Mouse (Mus musculus) midbrain, embryonic 13.5 days (tissue): Measurements from ENCODE around the gene Lce1i. TPM values are rescaled to one million over a fixed set of nuclear protein-coding genes. Genes with fewer than 3 reads are reported as not detected.
"Not testable (repeated sequence)": the region's sequence is repeated elsewhere in the genome, so short reads cannot be mapped to it uniquely, and the experiment has no call there.

ENCODE experiments used
- ATAC-seq: fragments of 200-750 bp; cut with Nextera tagmentation; 2 replicates; pipeline ENCODE4 v1.8.0; 2017; ENCODE audit warnings: mild to moderate bottlenecking, moderate TSS enrichment, moderate library complexity
- H3K27ac ChIP-seq: fragments of 300-500 bp; sonication (generic); 2 replicates; pipeline ENCODE4 v1.5.1; 2015; ENCODE audit warnings: inconsistent platforms, mild to moderate bottlenecking, moderate library complexity
- H3K27me3 ChIP-seq: fragments of 300-500 bp; sonication (generic); 2 replicates; pipeline ENCODE4 v1.6.1; 2015; ENCODE audit warnings: mild to moderate bottlenecking, inconsistent platforms
- H3K36me3 ChIP-seq: fragments of 300-500 bp; sonication (generic); 2 replicates; pipeline ENCODE4 v1.6.1; 2015; ENCODE audit warnings: mild to moderate bottlenecking, inconsistent platforms
- H3K4me1 ChIP-seq: fragments of 300-500 bp; sonication (generic); replicated peaks from 2 replicates; pipeline ENCODE4 v1.6.1; 2015; ENCODE audit warnings: inconsistent platforms
- H3K4me2 ChIP-seq: fragments of 300-500 bp; sonication (generic); replicated peaks from 2 replicates; pipeline ENCODE4 v1.6.1; 2015; ENCODE audit warnings: moderate library complexity, mild to moderate bottlenecking, inconsistent platforms
- H3K4me3 ChIP-seq: fragments of 300-500 bp; sonication (generic); replicated peaks from 2 replicates; pipeline ENCODE4 v1.5.1; 2015; ENCODE audit warnings: mild to moderate bottlenecking, inconsistent platforms
- H3K9ac ChIP-seq: fragments of 300-500 bp; sonication (generic); replicated peaks from 2 replicates; pipeline ENCODE4 v1.6.1; 2015; ENCODE audit warnings: mild to moderate bottlenecking, inconsistent platforms
- H3K9me3 ChIP-seq: fragments of 300-500 bp; sonication (generic); 2 replicates; pipeline ENCODE4 v1.6.1; 2016; ENCODE audit warnings: mild to moderate bottlenecking, inconsistent platforms
- WGBS: fragments of 180-500 bp; shearing (Covaris S2); methylation state at CpG from one replicate; pipeline ENCODE4 v1.1.7; 2015; 5-methylcytosine and 5-hydroxymethylcytosine counted together
- polyA plus RNA-seq: library from polyadenylated mRNA; unstranded; fragments of >200 nt; fragmentation: Nextera tagmentation; extraction: Ambion mirVana; gene quantifications from 2 replicates; pipeline ENCODE4 v1.2.1, GENCODE M21; 2015

The Lce1i gene
- not detected in 2 replicates for polyA plus RNA-seq

GRCm38 (mm10) chr3:92778799-92779198 is at the start of gene Lce1i:
Gene Lce1i (minus strand): TSS chr3:92778899.
- Histone ChIP-seq H3K27me3 (no peaks in the 10 kb centered on the region), H3K27ac (no peak within 1 kb of the TSS), H3K4me1 (no peaks in the 10 kb centered on the region), H3K4me2 (no peak within 1 kb of the TSS), H3K4me3 (no peak within 1 kb of the TSS), H3K9me3 (no peaks in the 10 kb centered on the region), H3K36me3 (no peaks in the 10 kb centered on the region), H3K9ac (no peak within 1 kb of the TSS)
- ATAC-seq: no peak
- 82% methylated on average over 1 of the region's 1 CpGs for WGBS

- Histone ChIP-seq H3K9ac (no peak within 1 kb of the TSS), H3K4me3 (no peak within 1 kb of the TSS), H3K4me2 (no peak within 1 kb of the TSS), H3K27me3 (no peaks in the 10 kb centered on the region), H3K27ac (no peak within 1 kb of the TSS), H3K9me3 (no peaks in the 10 kb centered on the region), H3K4me1 (no peaks in the 10 kb centered on the region), H3K36me3 (no peaks in the 10 kb centered on the region)
- 66% methylated on average over 1 of the region's 1 CpGs for WGBS
- no peak for ATAC-seq
These were observed 48.4 kb upstream of the Lce1i start, which contains the start of gene Kprp for GRCm38 (mm10) chr3:92827108-92827507. Gene Kprp (minus strand): TSS chr3:92827247.

DNA sequence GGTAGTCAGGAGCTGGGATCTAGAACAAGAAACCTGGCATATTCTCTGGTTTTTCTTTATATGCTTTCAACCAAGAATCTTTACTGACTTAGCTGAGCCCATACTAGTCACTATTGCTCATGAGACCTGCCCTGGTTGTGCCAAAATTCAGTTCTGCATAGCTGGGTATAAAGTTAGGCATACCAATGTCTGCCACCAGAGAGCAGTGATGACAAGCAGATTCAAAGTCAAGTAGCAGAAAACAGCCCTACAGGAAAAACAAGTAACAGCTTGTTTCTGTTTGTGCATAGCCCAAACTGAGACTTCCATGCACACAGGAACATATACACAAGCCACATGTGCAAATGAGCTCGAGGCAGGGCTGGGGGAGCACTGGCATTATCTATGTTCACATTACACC is 47.1 kb upstream of the Lce1i start:
- no peak for ATAC-seq

DNA sequence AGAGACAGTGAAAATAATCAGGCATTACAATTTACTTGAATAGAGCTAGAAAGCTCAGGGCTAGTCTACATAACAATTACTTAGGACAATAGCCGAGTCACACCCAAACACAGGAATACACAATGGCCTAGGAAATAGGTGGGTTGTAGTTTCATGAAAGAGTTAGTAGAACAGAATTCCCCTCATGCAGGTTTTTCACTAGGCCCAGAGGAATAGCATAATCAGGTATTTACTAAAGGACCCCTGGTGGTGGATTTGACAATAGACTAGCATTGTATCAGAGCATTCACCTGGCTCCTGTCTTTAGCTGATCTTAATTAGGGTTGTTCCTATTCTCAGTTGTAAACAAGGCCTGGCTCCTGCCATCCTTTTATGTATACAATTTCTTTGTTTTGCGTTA is 37.3 kb upstream of the Lce1i start:
- H3K27me3 ChIP-seq, ATAC-seq, H3K4me2 ChIP-seq, H3K4me3 ChIP-seq, H3K36me3 ChIP-seq, H3K27ac ChIP-seq, H3K9ac ChIP-seq, H3K4me1 ChIP-seq, H3K9me3 ChIP-seq: not testable (repeated sequence)
- 92% methylated on average over 2 of the region's 2 CpGs for WGBS

More for the DNA sequence above, 47.1 kb upstream of the Lce1i start:
- Histone ChIP-seq H3K27me3 (no peaks in the 10 kb centered on the region), H3K9ac (no peak overlapping the region), H3K4me2 (no peak overlapping the region), H3K27ac (no peak overlapping the region), H3K36me3 (no peaks in the 10 kb centered on the region), H3K4me3 (no peak overlapping the region), H3K9me3 (no peaks in the 10 kb centered on the region), H3K4me1 (no peaks in the 10 kb centered on the region)
- 10% methylated on average over 1 of the region's 1 CpGs for WGBS

DNA sequence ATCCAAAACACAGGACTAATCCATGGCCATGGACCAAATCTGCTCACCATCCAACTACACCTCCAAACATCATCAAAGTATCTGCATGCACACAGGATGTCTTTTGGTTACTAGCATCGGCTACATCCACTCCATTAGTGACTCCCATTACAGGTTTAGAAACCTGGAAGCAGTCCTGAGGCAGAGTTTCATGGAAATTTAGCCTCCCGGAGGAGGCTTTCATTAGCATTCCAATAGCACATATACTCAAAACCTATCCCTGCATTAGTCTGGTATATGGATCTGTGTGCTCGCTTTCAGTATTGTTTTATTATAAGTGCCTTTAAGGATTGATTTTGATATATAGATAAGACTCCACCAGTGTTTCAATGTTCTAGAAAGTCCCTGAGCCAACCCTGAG is 36.9 kb upstream of the Lce1i start:
- WGBS: 94% methylated on average over 3 of the region's 3 CpGs
- Histone ChIP-seq H3K36me3 (no peaks in the 10 kb centered on the region), H3K27me3 (no peaks in the 10 kb centered on the region), H3K9me3 (no peaks in the 10 kb centered on the region), H3K27ac (no peak overlapping the region), H3K9ac (no peak overlapping the region), H3K4me3 (no peak overlapping the region), H3K4me2 (no peak overlapping the region), H3K4me1 (no peaks in the 10 kb centered on the region)
- no peak for ATAC-seq

- Histone ChIP-seq H3K4me2 (no peak within 1 kb of the TSS), H3K9ac (no peak within 1 kb of the TSS), H3K4me3 (no peak within 1 kb of the TSS), H3K9me3 (no peaks in the 10 kb centered on the region), H3K4me1 (no peaks in the 10 kb centered on the region), H3K27ac (no peak within 1 kb of the TSS), H3K36me3 (no peaks in the 10 kb centered on the region), H3K27me3 (no peaks in the 10 kb centered on the region)
- no peak for ATAC-seq
These were observed 29.1 kb upstream of the Lce1i start, which contains the start of gene Lce1k for GRCm38 (mm10) chr3:92807791-92808190. Gene Lce1k (minus strand): TSS chr3:92807891.

GRCm38 (mm10) chr3:92790414-92790813 is 11.7 kb upstream of the Lce1i start, which contains the start of gene Lce1j:
Gene Lce1j (minus strand): TSS chr3:92790514.
- Histone ChIP-seq H3K27ac (no peak within 1 kb of the TSS), H3K4me3 (no peak within 1 kb of the TSS)

DNA sequence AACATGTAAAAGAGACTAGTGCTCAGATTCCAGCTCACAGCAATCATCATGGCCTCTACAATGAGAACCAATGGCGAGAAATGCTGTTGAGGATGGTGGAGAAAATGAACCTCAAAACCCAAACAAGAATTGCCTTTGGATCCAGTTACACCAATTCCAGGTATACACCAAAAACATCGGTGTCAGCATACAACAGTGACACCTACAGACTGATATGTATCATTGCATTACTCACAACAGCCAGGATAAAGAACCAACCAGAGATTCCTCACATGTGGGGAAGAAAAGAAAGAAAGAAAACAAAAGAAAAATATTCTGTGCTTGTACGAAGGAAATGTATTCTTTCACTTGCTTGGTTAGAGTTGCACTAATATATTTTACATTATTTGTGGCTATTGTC is 7.1 kb downstream of the Lce1i start:
- Histone ChIP-seq H3K27me3 (no peaks in the 10 kb centered on the region), H3K9ac (no peak overlapping the region), H3K9me3 (no peaks in the 10 kb centered on the region), H3K4me1 (no peaks in the 10 kb centered on the region), H3K36me3 (no peaks in the 10 kb centered on the region), H3K4me2 (no peak overlapping the region), H3K27ac (no peak overlapping the region), H3K4me3 (no peak overlapping the region)
- WGBS: 24% methylated on average over 3 of the region's 3 CpGs
- ATAC-seq: no peak

More at GRCm38 (mm10) chr3:92790414-92790813, 11.7 kb upstream of the Lce1i start, which contains the start of gene Lce1j:
- ATAC-seq: no peak
- H3K9ac ChIP-seq: no peak within 1 kb of the TSS
- H3K36me3 ChIP-seq: no peaks in the 10 kb centered on the region
- H3K4me2 ChIP-seq: no peak within 1 kb of the TSS
- no peaks in the 10 kb centered on the region for H3K9me3 ChIP-seq
- H3K4me1 ChIP-seq: no peaks in the 10 kb centered on the region
- WGBS: 93% methylated on average over 1 of the region's 1 CpGs
- no peaks in the 10 kb centered on the region for H3K27me3 ChIP-seq

GRCm38 (mm10) chr3:92764965-92765364 is 13.7 kb downstream of the Lce1i start, which contains the start of gene Lce1h:
Gene Lce1h (minus strand): TSS chr3:92765065.
- no peaks in the 10 kb centered on the region for H3K36me3 ChIP-seq
- no peaks in the 10 kb centered on the region for H3K27me3 ChIP-seq
- H3K4me3 ChIP-seq: no peak within 1 kb of the TSS
- H3K4me1 ChIP-seq: no peaks in the 10 kb centered on the region
- H3K4me2 ChIP-seq: no peak within 1 kb of the TSS
- 93% methylated on average over 1 of the region's 1 CpGs for WGBS
- no peak for ATAC-seq
- H3K27ac ChIP-seq: no peak within 1 kb of the TSS
- H3K9me3 ChIP-seq: no peaks in the 10 kb centered on the region
- H3K9ac ChIP-seq: no peak within 1 kb of the TSS

GRCm38 (mm10) chr3:92753197-92753596 is 25.5 kb downstream of the Lce1i start:
- ATAC-seq: no peak
- Histone ChIP-seq H3K4me1 (no peaks in the 10 kb centered on the region), H3K27me3 (no peaks in the 10 kb centered on the region), H3K9me3 (no peaks in the 10 kb centered on the region), H3K4me2 (no peak overlapping the region), H3K9ac (no peak overlapping the region), H3K27ac (no peak overlapping the region), H3K36me3 (no peaks in the 10 kb centered on the region), H3K4me3 (no peak overlapping the region)
- 43% methylated on average over 3 of the region's 3 CpGs for WGBS

DNA sequence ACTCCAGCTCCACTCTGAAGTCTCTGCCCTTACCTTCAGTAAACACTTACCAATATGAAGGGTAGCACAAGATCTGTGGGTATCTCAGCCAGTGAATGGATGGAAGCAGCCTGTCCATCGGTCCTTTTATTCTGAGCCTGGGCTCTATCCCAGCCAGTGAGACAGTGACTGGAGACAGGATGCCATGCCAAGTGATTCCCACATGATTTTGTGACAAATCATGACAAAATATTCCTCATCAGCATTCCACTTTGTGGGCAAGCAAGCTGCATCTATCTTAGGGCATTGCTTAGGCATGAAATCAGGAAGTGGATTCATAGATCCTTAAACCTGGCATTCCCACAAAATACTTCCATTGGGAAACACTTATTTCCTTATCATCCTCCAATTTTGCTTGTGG is 26.5 kb downstream of the Lce1i start, which contains the start of gene Lce1g:
Gene Lce1g, minus strand, starts transcription at position 101 of the 400 bp plus-strand sequence.
- Histone ChIP-seq H3K9ac (no peak within 1 kb of the TSS), H3K27ac (no peak within 1 kb of the TSS), H3K27me3 (no peaks in the 10 kb centered on the region), H3K36me3 (no peaks in the 10 kb centered on the region), H3K4me1 (no peaks in the 10 kb centered on the region), H3K4me3 (no peak within 1 kb of the TSS), H3K4me2 (no peak within 1 kb of the TSS), H3K9me3 (no peaks in the 10 kb centered on the region)
- 85% methylated on average over 1 of the region's 1 CpGs for WGBS
- ATAC-seq: no peak

DNA sequence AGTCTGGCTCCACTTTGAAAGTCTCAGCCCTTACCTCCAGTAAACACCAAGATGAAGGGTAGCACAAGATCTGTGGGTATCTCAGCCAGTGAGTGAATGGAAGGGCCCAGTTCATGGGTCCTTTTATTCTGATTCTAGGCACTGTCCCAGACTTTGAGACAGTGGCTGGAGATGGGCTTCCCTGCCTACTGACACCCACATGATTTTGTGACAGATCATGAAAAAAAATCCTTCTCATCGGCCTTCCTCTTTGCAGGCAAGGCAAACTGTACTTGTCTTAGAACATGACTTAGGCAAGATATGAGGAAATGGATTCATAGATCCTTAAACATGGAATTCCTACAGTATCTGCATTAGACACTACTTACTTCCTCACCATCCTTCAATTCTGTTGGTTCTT is 39.7 kb downstream of the Lce1i start, which contains the start of gene Gm38119:
Gene Gm38119, minus strand, starts transcription at position 101 of the 400 bp plus-strand sequence.
- H3K4me1 ChIP-seq: no peaks in the 10 kb centered on the region
- H3K4me2 ChIP-seq: no peak within 1 kb of the TSS
- WGBS: 86% methylated on average over 1 of the region's 1 CpGs

More for the DNA sequence above, 39.7 kb downstream of the Lce1i start, which contains the start of gene Gm38119:
- Histone ChIP-seq H3K9ac (no peak within 1 kb of the TSS), H3K36me3 (no peaks in the 10 kb centered on the region), H3K27ac (no peak within 1 kb of the TSS), H3K4me3 (no peak within 1 kb of the TSS), H3K9me3 (no peaks in the 10 kb centered on the region), H3K27me3 (no peaks in the 10 kb centered on the region)
- ATAC-seq: no peak
